Mouse (Mus musculus) common myeloid progenitor, adult 5-6 weeks (primary cell): ENCODE data around the gene Spint5. TPM values are rescaled to one million over a fixed set of nuclear protein-coding genes. Genes with fewer than 3 reads are reported as not detected.

Source experiments
- total RNA-seq: library from RNA; stranded (forward); fragments of 200-1000, 187-1606 nt; gene quantifications from 2 replicates; pipeline ENCODE4 v1.2.3, GENCODE M21; 2017

The Spint5 gene
- total RNA-seq, 1 experiment from 2014 or later, result not detected

Other genes starting within 250 kb of the Spint5 start
- not detected in 2 replicates for gene Trp53tg5, start 241.6 kb upstream of the Spint5 start, total RNA-seq
- gene Dbndd2, start 229.2 kb upstream of the Spint5 start, total RNA-seq, result 0.18 TPM in 1 of 2 replicates, not detected in the other
- gene Pigt, start 217.8 kb upstream of the Spint5 start, total RNA-seq, result 30.6 and 33.2 TPM in 2 replicates
- gene Wfdc2, start 152.9 kb upstream of the Spint5 start, total RNA-seq, result not detected in 2 replicates
- gene Spint3, start 141.8 kb upstream of the Spint5 start, total RNA-seq, result not detected in 2 replicates
- not detected in 2 replicates for gene Wfdc6a, start 129.9 kb upstream of the Spint5 start, total RNA-seq
- gene Eppin, start 121.7 kb upstream of the Spint5 start, total RNA-seq, result not detected in 2 replicates
- not detected in 2 replicates for gene Wfdc6b, start 101.8 kb upstream of the Spint5 start, total RNA-seq
- gene Wfdc8, start 101.7 kb upstream of the Spint5 start, total RNA-seq, result not detected in 2 replicates
- gene Wfdc16, start 76.5 kb upstream of the Spint5 start, total RNA-seq, result not detected in 2 replicates
- not detected in 2 replicates for gene Wfdc10, start 59.3 kb upstream of the Spint5 start, total RNA-seq
- gene Wfdc9, start 58.7 kb upstream of the Spint5 start, total RNA-seq, result not detected in 2 replicates
- gene Wfdc11, start 41.2 kb upstream of the Spint5 start, total RNA-seq, result not detected in 2 replicates
- not detected in 2 replicates for gene Wfdc13, start 30.2 kb upstream of the Spint5 start, total RNA-seq
- gene Spint4, start 16.8 kb upstream of the Spint5 start, total RNA-seq, result not detected in 2 replicates
- gene Wfdc3, start 30.6 kb downstream of the Spint5 start, total RNA-seq, result 1.1 TPM in 1 of 2 replicates, not detected in the other
- gene Dnttip1, start 30.7 kb downstream of the Spint5 start, total RNA-seq, result 26.7 and 29.6 TPM in 2 replicates
- 153 and 159 TPM in 2 replicates for gene Ube2c, start 54.6 kb downstream of the Spint5 start, total RNA-seq
- not detected in 2 replicates for gene Tnnc2, start 64.7 kb downstream of the Spint5 start, total RNA-seq
- 0.23 TPM in 1 of 2 replicates, not detected in the other for gene Snx21, start 70.5 kb downstream of the Spint5 start, total RNA-seq
- gene Acot8, start 89.6 kb downstream of the Spint5 start, total RNA-seq, result 14.0 and 14.8 TPM in 2 replicates
- gene Zswim3, start 89.8 kb downstream of the Spint5 start, total RNA-seq, result 3.0 and 3.7 TPM in 2 replicates
- 3.5 and 5.4 TPM in 2 replicates for gene Zswim1, start 107.4 kb downstream of the Spint5 start, total RNA-seq
- not detected in 2 replicates for gene Spata25, start 113.2 kb downstream of the Spint5 start, total RNA-seq
- gene Ctsa, start 117.6 kb downstream of the Spint5 start, total RNA-seq, result 44.4 and 51.1 TPM in 2 replicates
- 0.55 and 0.87 TPM in 2 replicates for gene Neurl2, start 118.2 kb downstream of the Spint5 start, total RNA-seq
- gene Pltp, start 142.4 kb downstream of the Spint5 start, total RNA-seq, result not detected in 2 replicates
- gene Pcif1, start 164.0 kb downstream of the Spint5 start, total RNA-seq, result 18.8 and 19.2 TPM in 2 replicates
- 6.2 and 7.6 TPM in 2 replicates for gene Zfp335, start 196.5 kb downstream of the Spint5 start, total RNA-seq
- 1.0 and 1.1 TPM in 2 replicates for gene Mmp9, start 225.5 kb downstream of the Spint5 start, total RNA-seq
- 4.2 TPM in 1 of 2 replicates, not detected in the other for gene Slc12a5, start 245.5 kb downstream of the Spint5 start, total RNA-seq